Mouse (Mus musculus) CD4-positive naive resting alpha-beta T cell, adult 57 days (primary cell): ENCODE measurements around the gene Gm14434. TPM values are rescaled to one million over a fixed set of nuclear protein-coding genes. Genes with fewer than 3 reads are reported as not detected.

Experiments
- total RNA-seq: library from RNA; stranded (reverse); gene quantifications from one replicate; pipeline ENCODE4 v1.2.4, GENCODE M21; 2023

The Gm14434 gene
- not detected for total RNA-seq

DNA sequence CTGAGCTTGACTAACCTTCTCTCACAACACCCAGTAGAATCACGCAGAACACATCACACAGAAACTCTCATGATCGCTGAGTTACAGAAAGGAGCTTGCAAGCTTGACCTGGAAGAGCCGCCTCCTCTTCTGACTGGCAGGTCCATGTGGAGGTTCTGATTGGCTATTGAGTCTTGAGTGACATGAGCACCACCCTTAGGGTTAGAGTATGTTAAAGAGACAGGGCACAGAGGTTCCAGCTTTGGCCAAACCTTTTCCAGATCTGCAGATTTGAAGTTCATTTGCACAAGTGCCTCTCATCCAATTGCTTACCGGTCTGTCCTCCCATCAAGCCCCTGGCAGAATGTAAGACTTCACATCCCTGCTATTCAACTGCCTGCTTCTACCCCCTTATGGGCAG, at the start of gene Gm14434:
TSS of gene Gm14434 (minus strand) at position 101 of the 400 bp plus-strand sequence.

DNA sequence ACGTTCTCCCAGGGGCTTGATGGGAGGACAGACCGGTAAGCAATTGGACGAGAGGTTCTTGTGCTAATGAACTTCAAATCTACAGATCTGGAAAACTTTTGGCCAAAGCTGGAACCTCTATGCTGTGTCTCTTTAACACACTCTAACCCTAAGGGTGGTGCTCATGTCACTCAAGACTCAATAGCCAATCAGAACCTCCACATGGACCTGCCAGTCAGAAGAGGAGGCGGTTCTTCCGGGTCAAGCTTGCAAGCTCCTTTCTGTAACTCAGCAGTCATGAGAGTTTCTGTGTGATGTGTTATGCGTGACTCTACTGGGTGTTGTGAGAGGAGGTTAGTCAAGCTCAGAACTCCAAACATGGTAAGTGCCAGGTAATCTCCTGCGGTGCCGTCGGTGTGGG, 34.2 kb upstream of the Gm14434 start, which contains the start of gene Zfp967:
TSS of gene Zfp967 (plus strand) at position 301 of the 400 bp plus-strand sequence.

DNA sequence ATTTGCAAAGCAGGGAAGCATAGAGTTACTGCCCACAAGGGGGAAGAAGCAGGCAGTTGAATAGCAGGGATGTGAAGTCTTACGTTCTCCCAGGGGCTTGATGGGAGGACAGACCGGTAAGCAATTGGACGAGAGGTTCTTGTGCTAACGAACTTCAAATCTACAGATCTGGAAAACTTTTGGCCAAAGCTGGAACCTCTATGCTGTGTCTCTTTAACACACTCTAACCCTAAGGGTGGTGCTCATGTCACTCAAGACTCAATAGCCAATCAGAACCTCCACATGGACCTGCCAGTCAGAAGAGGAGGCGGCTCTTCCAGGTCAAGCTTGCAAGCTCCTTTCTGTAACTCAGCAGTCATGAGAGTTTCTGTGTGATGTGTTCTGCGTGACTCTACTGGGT, 63.3 kb downstream of the Gm14434 start, which contains the start of gene Gm14435:
TSS of gene Gm14435 (plus strand) at position 301 of the 400 bp plus-strand sequence.

Other genes starting within 250 kb of the Gm14434 start
- gene Gm11009, start 167.3 kb downstream of the Gm14434 start, total RNA-seq, result not detected
- gene Gm14435, start 63.2 kb downstream of the Gm14434 start, total RNA-seq, result 4.6 TPM
- not detected for gene Zfp967, start 34.3 kb upstream of the Gm14434 start, total RNA-seq
- 0.71 TPM for gene Gm14308, start 149.6 kb upstream of the Gm14434 start, total RNA-seq
- gene Zfp973, start 183.7 kb upstream of the Gm14434 start, total RNA-seq, result 7.3 TPM
- 3.7 TPM for gene Gm14305, start 221.5 kb upstream of the Gm14434 start, total RNA-seq